Mouse (Mus musculus) embryo, embryonic 11.5 days (tissue): ENCODE results near the gene Rasa4.
"Not testable (repeated sequence)": the region's sequence is repeated elsewhere in the genome, so short reads cannot be mapped to it uniquely, and the experiment has no call there.

Source experiments
- DNase-seq: peaks from one replicate; pipeline ENCODE4 v3.0.0-alpha.2; 2012; ENCODE audit warnings: low read depth, low spot score

Gene Rasa4

DNA sequence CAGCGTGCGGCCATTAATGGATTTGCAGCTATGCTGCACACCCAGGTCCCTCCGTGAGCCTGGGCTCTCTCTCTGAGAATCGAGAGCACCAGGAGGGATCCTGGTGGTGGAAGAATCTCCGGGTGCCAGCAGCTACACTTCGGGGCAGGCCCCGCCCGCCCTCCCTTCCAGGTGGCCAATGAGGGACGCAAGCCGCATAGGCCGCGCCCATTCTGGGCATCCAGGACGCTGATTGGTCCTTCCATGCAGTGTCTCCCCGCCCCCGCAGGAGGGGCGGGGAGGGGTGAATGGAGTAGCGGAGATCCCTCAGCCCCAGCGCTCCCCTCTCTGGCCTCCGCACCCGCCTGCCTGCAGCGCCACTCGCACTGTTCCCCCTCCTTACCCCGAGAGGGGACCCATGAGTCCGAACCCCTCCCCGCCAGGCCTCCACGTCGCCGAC, at the start of gene Rasa4:
TSS of gene Rasa4 (plus strand) at position 248 of the 439 bp plus-strand sequence.
- peak; percentile 90 for DNase-seq

DNA sequence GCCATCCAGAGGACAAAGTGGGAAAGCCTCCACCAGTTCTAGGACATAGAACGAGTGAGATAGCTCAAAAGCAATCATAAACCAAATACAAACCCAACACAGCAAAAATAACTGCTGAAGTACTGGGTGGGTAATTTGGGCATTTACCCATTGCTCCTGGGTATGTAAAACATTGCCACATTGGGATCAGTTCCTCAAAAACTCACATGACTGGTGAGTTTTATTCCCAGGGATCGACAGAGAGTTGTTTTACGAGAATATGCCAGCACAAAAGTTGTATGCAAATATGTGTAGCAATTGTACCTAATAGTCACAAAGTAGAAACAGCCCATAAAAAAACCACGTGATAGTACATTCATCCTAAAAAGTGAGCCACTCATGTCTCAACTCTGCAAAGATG, 48.8 kb upstream of the Rasa4 start:
- DNase-seq: no peak

DNA sequence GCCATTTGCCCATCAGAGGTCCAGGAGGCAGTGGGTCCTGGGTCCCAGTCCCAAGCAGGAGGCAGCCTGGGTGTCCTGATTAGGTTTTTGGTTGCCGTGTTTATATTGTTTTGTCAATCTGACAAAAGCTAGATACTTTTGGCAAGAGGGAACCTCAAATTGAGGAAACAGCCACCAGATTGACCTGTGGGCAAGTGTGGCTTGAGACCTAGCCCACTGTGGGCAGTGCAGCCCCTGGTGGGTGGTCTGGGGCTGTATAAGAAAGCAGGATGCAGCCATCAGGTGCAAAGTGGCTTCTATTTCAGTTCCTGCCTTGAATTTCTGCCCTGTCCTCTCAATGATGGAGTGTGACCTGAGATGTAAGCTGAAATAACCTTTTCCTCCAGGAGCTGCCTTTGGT, 48.4 kb upstream of the Rasa4 start:
- DNase-seq: no peak

DNA sequence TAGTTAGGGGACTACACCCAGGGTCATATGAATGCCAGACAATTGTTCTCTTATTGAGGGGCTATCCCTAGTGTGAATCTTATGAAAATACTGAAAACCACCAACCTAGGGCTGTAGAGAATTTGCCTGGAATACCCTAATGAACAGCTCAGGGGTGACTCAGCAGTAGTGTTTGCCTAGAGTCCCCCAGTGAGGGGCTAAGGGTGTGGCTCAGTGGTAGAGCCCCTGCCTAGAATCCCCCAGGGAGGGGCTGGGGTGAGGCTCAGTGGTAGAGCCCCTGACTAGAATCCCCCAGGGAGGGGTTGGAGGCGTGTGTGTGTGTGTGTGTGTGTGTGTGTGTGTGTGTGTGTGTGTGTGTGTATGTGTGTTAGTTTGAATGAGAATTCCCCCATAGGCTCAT, 47.0 kb upstream of the Rasa4 start:
- no peak for DNase-seq

DNA sequence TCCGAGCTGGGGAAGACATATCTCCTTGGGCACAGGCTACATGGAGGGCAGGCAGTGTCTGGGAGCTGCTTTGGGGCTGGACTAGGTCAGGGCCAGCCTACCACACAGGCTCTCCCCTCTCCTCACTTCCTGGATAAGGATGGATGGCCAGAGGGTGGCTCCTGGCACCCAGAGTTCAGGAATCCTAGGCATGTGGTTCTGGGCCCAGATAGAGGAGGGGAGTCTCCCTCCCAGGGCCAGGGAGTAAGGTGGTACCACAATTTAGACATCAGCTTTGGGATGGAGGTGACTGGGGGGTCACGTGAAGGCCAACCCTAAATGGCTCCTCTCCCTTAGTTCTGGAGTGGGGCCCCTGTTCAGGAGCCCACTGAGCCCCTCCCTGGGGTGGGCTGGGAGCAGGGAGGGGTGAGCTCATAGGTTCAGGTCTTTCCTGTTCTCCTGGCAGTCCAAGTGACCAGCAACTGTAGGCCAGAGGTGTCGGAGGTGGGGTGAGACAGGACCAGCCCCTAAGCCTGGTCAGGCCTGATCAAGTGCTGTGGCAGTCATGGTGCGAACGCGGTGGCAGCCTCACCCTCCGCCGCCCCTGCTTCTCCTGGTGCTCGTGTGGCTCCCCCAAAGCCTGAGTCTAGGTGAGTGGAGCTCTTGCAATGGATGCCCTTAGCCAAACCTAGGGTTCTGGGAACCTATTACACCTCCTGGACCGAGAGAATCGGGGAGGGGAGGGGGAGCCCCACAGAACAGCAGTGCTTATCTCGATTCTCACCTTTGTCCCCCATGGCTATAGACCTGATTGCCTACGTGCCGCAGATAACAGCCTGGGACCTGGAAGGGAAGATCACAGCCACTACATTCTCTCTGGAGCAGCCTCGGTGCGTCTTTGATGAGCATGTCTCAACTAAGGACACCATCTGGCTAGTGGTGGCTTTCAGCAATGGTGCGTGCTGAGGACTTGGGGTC, 45.2 kb upstream of the Rasa4 start, which contains the start of gene Upk3b:
TSS of gene Upk3b (plus strand) at position 239 of the 957 bp plus-strand sequence.
- no peak for DNase-seq

DNA sequence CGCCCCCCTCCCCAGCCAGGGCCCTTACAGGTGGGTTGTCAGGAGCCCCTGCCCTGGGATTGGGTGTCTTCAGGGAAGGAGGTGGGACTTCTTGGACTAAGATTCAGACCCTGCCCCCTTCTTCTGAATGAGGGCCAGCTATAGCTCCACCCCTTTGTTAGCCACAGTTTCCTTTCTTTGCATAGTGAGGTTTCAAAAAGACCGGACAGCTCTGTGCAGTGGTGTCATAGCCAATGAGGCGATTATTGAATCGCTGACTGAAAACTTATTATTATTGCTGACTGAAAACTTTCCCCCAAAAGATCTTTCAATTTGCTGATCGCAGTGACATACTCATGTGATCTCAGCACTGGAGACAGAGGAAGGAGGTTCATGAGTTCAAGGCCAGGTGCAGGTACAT, 43.5 kb upstream of the Rasa4 start:
- DNase-seq: no peak

DNA sequence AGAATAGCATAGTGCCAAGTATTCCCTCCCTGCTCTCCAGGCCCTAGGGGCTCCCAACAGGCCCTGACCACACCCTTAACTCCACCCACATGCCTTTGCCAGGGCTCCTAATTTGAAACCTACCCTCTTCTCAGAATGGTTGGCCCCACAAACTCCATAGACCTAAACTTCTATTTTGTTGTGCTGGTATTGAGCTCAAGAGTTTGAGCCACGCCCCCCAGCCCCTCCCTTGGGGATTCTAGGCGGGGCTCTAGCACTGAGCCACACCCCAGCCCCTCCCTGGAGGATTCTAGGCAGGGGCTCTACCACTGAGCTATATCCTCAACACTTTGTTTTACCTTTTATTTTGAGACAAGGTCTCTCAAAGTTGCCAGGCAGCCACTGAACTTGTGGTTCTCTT, 42.5 kb upstream of the Rasa4 start:
- DNase-seq: no peak

DNA sequence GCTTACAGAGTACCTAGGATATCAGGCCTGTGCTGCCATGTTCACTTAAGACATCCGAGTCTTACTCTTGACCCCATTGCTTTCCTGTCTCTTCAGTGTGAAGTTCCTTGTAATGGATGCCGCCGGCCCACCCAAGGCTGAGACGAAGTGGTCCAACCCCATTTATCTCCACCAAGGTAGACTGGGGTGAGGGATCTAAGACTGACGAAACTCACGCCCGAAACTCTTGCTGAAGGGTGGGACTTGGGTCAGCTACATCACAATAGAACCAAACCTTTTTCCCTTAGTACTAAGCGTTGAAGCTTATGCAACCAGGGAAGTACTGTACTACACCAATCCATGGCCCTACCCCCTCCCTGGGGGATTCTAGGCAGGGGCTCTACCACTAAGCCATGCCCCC, 42.0 kb upstream of the Rasa4 start:
- DNase-seq: no peak

DNA sequence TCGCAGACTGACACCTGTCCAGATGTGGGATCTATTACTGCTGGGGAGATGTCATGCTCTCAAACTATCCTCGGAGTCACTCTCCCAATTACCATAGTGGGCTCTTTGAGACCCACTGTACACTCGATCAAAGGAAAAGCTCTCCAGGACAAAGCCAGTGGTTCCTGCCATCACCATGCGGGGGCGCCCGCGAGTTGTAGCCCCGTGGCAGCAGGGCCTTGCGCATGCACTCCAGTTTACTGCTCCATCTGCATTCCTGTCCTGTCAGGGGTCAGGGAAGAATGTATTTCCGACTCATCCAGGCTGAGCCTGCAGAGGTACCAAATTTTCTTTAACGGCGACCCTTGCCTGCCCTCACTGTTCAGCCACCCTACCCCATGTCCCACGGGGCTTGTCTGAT, 38.9 kb upstream of the Rasa4 start:
- no peak for DNase-seq

DNA sequence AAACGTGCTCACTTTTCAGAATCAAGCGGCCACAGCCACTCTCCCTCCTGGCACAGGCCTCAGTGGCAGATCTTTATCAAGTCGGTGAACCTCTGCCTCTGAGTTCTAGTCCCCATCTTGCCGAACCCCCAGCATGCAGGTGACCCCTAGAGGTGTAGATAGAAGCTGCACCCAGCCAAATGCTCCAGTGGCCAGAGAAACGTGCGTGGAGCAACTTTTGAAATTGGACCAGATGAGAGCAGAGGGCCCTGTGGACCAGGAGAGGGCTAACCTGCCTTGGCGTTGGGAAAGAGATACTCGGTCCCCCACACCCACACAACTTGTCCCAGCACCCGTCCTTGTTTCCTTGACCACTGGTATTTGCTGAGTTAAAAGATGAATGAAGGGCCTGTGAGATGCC, 38.3 kb upstream of the Rasa4 start:
- no peak for DNase-seq

DNA sequence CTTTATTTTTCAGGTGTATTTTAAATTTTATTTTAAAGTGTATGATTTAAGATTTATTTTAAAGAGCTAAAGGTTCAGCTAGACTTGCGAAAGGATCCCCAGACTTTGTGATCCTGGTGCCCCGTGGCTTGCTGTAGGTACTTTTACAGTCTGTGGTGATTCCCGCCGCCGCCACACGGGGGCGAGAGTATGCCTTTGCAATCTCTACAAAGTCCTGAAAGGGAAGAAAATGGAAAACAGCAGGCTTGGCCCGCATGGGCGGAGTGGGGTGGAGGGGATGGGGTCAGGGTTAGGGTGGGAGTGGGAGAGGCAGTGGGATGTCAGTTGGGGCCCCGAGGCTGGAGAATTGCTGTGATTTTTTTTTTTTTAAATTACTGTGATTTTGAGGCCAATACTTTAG, 37.7 kb upstream of the Rasa4 start:
- DNase-seq: peak; percentile 69

DNA sequence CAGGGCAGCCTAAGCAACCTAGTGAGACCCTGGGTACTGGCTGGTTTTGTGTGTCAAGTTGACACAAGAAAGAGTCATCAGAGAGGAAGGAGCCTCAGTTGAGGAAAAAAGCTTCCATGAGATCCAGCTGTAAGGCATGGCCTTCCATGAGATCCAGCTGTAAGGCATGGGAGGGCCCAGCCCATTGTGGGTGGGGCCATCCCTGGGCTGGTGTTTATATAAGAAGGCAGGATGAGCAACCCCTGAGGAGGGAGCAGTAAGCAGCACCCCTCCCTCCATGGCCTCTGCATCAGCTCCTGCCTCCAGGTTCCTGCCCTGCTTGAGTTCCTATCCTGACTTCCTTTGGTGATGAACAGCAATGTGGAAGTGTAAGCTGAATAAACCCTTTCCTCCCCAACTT, 35.2 kb upstream of the Rasa4 start:
- DNase-seq: not testable (repeated sequence)

DNA sequence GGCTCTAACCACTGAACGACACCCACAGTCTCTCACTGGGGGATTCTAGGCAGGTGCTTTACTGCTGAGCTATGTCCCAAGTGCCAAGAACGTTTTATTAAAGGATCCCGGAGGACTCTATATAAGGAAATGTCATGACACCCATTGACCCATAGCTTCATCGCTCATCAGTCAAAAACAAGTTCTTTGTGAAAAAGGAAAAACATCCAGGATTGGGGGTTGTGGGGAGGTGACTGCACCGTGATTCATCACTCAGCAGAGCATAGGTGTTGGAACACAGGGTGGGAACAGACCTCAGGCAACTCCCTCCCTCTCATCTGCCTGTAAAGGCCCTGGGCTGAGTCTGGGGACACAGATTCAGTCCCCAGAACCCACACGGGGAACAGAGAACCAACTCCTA, 33.8 kb upstream of the Rasa4 start:
- DNase-seq: no peak

DNA sequence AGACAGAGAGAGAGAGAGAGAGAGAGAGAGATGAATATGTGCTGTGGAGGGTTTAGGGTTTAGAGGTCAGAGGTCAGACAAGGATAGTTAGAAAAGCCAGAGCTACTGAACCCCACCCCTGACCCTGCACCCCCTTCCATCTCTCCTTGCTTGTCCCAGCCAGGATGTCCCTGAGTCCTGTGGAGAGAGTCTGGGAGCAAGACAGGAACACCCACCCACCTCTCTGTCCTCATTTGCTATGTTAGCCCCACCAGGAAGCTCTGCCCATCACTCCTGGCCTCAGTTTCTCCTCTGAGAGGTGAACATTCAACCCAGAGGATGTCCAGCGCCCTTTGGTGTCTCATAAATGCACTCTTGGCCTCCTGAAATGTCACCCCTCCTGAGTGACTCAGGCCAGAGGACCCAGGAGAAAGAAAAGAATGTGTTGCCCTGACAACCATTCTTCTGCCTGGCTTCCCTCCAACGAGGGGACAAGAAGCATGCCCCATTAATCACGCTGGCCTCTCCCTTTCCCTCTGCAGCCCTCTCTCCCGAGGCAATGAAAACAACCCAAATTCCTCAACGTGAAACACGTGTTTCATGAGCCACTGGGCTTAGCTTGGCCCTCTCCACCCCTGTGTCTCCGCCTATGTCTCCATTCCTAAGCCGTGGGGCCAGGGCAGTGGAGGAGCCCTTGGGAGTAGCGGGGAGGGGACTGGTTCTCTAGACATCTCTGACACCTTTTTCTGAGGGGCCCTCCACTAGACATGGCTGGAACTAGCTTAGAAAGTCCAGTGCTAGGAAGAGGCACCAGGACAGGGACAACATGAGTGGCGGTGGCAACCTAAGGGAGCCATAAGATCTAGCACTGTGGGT, 32.3 kb upstream of the Rasa4 start:
- peak; percentile 77 for DNase-seq

DNA sequence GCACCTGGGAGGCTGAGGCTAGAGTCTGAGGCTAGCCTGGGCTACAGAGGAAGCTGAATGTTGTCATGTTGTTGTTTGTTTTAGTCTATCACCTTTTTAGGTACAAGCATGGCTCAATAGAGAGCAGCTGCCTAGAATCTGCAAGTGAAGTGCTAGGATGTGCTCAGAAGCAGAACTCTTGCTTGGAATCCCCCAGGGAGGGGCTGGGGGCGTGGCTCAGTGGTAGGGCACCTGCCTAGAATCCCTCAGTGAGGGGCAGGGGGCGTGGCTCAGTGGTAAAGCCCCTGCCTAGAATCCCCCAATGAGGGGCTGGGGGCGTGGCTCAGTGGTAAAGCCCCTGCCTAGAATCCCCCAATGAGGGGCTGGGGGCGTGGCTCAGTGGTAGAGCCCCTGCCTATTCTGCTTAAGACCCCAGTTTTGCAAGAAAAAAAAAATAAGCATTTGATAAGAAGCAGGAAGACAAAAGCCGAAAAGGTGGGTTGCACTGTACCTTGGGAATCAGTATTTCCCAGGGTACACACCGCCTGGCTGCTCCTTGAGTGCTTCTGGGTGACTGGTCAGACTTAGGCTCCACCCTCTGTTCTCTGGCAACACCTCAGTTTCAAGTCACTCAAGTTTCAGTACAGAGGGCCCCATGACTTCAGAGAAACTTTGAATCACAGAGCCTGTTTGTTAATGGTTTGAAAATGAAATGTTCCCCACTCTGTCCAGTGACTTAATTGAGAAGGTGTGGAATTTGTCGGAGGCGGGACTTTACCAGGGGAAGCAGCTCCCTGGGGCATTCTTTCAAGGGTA, 30.7 kb upstream of the Rasa4 start:
- no peak for DNase-seq

DNA sequence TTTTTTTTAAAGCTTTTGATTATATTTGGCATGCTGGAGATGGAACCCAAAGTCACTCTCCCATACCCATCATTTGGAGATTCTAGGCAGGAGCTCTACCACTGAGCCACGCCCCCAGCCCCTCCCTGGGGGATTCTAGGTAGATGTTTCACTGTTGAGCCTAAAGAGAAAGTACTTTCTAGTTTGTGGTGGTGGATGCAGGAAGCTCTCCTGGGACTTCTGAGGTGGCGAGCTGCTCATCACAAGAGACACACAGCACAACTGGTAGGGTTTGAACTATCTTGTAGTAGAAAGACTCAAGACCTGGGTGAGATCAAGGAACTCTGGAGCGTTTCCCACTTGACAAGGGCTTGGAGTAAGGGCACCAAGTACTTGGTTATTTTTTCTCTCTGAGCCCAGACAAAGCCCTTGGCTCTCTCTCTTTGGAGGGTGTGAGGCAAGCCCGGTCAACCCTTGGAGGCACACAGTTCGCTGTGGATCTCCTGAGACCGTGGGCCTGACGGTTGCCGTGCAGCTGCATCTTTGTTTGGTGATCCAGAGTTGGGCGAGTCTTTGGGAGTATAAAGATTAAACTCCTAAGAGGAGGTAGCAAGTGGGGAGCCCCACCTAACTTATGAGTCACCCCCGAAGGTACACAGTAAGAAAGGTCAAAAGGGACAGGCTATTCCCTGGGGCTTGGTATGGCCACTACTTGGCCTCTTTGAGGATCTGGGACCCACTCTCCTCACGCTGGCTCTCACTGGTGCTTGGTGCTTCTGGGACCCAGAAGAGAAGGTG, 29.2 kb upstream of the Rasa4 start, which contains the start of gene Upk3bl:
TSS of gene Upk3bl (plus strand) at position 192 of the 777 bp plus-strand sequence.
- DNase-seq: no peak

DNA sequence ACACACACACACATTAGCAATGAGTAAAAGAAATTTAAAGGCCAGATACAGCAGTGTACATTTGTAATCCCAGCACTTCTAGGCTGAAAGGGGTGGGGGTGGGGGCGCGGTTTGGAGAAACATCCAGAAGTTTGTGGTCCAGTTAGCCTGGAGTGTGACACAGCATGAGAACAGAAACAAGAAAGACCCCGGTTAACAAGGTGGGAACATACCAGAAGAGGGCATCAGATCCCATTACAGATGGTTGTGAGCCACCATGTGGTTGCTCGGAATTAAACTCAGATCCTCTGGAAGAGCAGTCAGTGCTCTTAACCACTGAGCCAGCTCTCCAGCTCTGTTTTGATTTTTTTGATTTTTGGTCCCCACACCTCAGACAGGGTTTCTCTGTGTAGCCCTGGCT, 27.7 kb upstream of the Rasa4 start:
- DNase-seq: no peak

DNA sequence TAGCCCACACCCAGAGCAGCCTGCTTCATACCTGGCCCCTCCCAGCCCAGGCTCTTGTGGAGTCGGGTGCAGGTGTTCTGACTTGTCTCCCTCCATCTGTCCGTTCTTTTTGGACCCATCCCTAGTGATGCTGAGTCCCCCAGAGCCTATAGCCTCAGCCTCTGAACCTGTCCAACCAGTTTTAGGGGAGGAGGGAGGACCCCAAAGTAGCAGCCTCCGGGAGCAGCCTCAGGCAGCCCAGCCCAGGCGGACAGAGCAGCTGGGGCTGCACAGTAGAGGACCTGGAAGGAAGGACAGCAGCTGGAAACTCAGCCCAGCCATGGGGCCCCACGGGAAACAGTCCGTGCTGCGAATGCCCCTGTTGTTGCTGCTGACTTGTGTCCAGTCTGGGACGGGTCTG, 26.6 kb upstream of the Rasa4 start:
- DNase-seq: no peak

DNA sequence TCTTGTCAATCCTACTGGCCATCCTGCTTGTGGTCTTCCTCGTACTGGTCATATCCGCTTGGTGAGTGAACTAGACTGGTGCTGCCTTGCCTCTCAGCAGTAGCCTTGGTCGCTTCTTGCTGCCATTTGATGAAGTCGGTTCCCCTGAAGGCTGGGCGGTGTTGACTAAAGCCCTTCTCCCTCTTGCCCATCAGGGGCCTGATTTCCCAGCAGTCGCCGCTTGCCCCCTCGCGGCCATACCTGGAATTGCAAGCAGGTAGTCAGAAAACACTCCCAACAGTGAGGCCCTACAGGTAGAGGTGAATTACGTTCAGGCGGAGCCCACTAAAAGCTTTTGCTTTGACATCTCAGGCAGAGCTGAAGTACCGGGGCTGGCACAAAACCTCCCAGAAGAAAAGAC, 22.1 kb upstream of the Rasa4 start:
- no peak for DNase-seq

DNA sequence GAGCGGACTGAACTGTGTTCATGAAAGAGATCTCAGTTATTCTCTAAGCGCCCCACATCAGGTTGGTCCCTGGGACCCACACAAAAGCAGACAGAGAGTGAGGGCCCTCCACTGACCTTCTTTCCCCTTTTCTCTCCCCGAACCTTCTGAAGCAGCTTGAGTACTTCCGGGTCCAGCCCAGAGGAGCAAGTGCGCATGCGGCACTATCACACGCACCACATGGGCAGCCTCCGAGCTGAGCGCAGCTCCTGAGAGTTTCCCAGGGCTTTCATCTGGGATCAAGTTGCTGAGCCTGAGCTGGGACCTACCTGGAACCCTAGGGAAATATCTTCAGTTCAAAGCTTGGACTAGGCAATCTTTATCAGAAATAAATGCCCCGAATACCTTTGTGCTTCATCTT, 19.8 kb upstream of the Rasa4 start:
- DNase-seq: no peak
